Mouse (Mus musculus): ENCODE measurements around the gene Tcf19. TPM values are rescaled to one million over a fixed set of nuclear protein-coding genes. Genes with fewer than 3 reads are reported as not detected.

Tcf19 gene
- polyA plus RNA-seq, 1 experiment from 2014 or later, result 15.5 TPM

DNA sequence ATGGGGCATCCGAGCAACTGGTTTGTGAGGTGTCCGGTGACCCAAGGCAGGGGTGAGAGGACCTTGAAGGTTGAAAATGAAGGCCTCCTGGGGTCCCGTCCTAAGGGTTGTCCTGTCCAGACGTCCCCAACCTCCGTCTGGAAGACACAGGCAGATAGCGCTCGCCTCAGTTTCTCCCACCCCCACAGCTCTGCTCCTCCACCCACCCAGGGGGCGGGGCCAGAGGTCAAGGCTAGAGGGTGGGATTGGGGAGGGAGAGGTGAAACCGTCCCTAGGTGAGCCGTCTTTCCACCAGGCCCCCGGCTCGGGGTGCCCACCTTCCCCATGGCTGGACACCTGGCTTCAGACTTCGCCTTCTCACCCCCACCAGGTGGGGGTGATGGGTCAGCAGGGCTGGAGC is 10.8 kb downstream of the Tcf19 start, which contains the start of gene Pou5f1:
TSS of gene Pou5f1 (plus strand) at position 243 of the 400 bp plus-strand sequence.
- ATAC-seq (ENCODE audit: low FRiP score, low TSS enrichment) (no peak), DNase-seq (no peak)
- WGBS, result 29% methylated on average over 13 of the region's 13 CpGs
- no peaks in the 10 kb centered on the region for H3K9me3 ChIP-seq (ENCODE audit: control insufficient read depth, low read length)
- H3K4me2 ChIP-seq (ENCODE audit: low read length), result no peak within 1 kb of the TSS
- H3K4me3 ChIP-seq (replicated peaks; ENCODE audit: low read depth, low read length), result no peak within 1 kb of the TSS
- H3K4me1 ChIP-seq (ENCODE audit: control insufficient read depth, insufficient read depth, low read length), result no peaks in the 10 kb centered on the region
- no peaks in the 10 kb centered on the region for H3K36me3 ChIP-seq (ENCODE audit: control insufficient read depth, insufficient read depth, low read length)
- no peak within 1 kb of the TSS for H3K27ac ChIP-seq (replicated peaks; ENCODE audit: low read depth, low read length)
- H3K27me3 ChIP-seq (ENCODE audit: control insufficient read depth, insufficient read depth, low read length), result peaks cover 22% of the 10 kb centered on the region
- H3K9ac ChIP-seq (replicated peaks; ENCODE audit: low read length), result no peak within 1 kb of the TSS

DNA sequence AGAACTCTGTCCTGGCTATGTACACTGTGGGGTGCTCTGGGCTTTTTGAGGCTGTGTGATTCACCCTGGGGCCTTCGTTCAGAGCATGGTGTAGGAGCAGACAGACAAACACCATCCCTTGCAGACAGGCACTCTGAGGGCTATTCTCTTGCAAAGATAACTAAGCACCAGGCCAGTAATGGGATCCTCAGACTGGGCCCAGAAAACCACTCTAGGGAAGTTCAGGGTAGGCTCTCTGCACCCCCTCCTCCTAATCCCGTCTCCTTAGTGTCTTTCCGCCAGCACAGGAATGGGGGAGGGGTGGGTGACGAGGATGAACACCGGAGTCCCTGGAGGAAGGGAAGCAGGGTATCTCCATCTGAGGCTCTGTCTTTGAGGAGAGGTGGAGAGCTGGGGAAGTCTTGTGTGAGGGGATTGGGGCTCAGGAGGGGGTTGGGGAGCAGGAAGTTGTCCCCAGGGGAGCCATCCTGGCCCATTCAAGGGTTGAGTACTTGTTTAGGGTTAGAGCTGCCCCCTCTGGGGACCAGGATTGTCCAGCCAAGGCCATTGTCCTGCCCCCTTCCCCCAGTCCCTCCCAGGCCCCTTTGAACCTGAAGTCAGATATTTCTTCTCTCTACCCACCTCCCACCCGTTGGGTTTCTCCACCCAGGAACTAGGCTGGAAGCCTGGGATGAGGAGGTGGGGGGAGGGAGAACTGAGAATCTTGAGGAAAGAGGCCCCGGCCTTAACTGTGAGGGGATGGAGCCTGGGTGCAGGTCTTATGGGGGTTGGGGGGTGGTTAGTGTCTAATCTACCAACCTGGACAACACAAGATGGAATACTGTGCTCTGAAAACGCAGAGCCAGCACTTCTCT is 11.8 kb downstream of the Tcf19 start:
- no peak overlapping the region for H3K27ac ChIP-seq (replicated peaks; ENCODE audit: low read depth, low read length)
- H3K9ac ChIP-seq (replicated peaks; ENCODE audit: low read length), result no peak overlapping the region
- 15% methylated on average over 8 of the region's 8 CpGs for WGBS
- no peak for DNase-seq
- no peaks in the 10 kb centered on the region for H3K4me1 ChIP-seq (ENCODE audit: control insufficient read depth, insufficient read depth, low read length)
- no peaks in the 10 kb centered on the region for H3K36me3 ChIP-seq (ENCODE audit: control insufficient read depth, insufficient read depth, low read length)
- no peak for ATAC-seq (ENCODE audit: low FRiP score, low TSS enrichment)
- peaks cover 22% of the 10 kb centered on the region for H3K27me3 ChIP-seq (ENCODE audit: control insufficient read depth, insufficient read depth, low read length)
- H3K4me3 ChIP-seq (replicated peaks; ENCODE audit: low read depth, low read length), result no peak overlapping the region
- H3K9me3 ChIP-seq (ENCODE audit: control insufficient read depth, low read length), result no peaks in the 10 kb centered on the region
- no peak overlapping the region for H3K4me2 ChIP-seq (ENCODE audit: low read length)

DNA sequence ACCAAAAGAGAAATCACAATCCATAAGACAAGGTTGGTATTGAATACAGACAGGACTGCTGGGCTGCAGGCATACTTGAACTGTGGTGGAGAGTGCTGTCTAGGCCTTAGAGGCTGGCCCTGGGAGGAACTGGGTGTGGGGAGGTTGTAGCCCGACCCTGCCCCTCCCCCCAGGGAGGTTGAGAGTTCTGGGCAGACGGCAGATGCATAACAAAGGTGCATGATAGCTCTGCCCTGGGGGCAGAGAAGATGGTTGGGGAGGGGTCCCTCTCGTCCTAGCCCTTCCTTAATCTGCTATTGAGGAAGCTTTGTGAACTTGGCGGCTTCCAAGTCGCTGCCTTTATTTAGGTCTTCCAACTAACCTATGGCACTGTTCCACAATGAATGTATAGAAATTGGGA is 12.8 kb downstream of the Tcf19 start:
- no peak for ATAC-seq (ENCODE audit: low FRiP score, low TSS enrichment)
- WGBS, result 16% methylated on average over 5 of the region's 5 CpGs
- Histone ChIP-seq H3K27me3 (ENCODE audit: control insufficient read depth, insufficient read depth, low read length) (peaks cover 22% of the 10 kb centered on the region), H3K36me3 (ENCODE audit: control insufficient read depth, insufficient read depth, low read length) (no peaks in the 10 kb centered on the region), H3K9ac (replicated peaks; ENCODE audit: low read length) (no peak overlapping the region), H3K27ac (replicated peaks; ENCODE audit: low read depth, low read length) (no peak overlapping the region), H3K9me3 (ENCODE audit: control insufficient read depth, low read length) (no peaks in the 10 kb centered on the region), H3K4me3 (replicated peaks; ENCODE audit: low read depth, low read length) (no peak overlapping the region), H3K4me2 (ENCODE audit: low read length) (no peak overlapping the region), H3K4me1 (ENCODE audit: control insufficient read depth, insufficient read depth, low read length) (no peaks in the 10 kb centered on the region)
- DNase-seq, result no peak

DNA sequence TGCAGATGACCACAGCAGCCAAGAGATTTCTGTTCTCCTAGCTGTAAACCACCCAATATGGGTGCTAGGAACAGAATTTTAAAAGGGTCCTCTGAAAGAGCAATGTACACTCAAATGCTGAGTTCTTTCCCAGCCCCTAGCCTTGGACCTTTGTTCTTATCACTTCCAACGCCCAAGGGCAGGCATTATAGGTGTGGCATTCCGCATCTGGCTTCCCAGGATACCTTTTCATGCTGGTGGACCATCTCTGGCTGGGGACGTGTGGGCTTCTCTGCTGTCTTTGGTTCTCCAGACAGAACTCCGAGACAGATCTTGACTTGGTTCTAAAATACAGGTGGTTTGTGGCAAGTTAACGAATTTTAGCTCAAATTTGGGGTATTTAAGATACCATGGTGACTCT is 13.9 kb downstream of the Tcf19 start:
- no peak for DNase-seq
- WGBS, result 42% methylated on average over 5 of the region's 5 CpGs
- Histone ChIP-seq H3K36me3 (ENCODE audit: control insufficient read depth, insufficient read depth, low read length) (no peaks in the 10 kb centered on the region), H3K9ac (replicated peaks; ENCODE audit: low read length) (no peak overlapping the region), H3K27me3 (ENCODE audit: control insufficient read depth, insufficient read depth, low read length) (peaks cover 17% of the 10 kb centered on the region), H3K9me3 (ENCODE audit: control insufficient read depth, low read length) (no peaks in the 10 kb centered on the region), H3K4me1 (ENCODE audit: control insufficient read depth, insufficient read depth, low read length) (no peaks in the 10 kb centered on the region), H3K4me3 (replicated peaks; ENCODE audit: low read depth, low read length) (no peak overlapping the region), H3K4me2 (ENCODE audit: low read length) (no peak overlapping the region), H3K27ac (replicated peaks; ENCODE audit: low read depth, low read length) (no peak overlapping the region)
- no peak for ATAC-seq (ENCODE audit: low FRiP score, low TSS enrichment)

DNA sequence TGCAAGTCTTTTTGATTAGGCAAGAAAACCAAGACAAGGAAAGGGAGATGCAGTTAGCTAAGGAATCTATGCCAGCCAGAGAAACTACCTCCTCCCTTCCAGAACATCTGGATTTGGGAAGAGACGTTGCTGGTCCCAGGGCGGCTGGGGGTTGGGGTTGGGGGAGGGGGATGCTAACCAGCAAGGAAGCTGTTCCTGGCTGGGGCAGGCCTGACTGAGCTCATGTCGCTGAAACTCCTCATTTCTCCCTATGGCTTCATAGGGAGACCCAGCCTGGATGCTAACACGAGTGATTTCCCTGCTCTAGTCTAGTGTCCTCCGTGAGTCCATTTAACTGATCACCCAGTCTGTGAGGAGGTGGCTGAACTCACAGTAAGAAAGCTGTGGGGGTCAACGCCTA is 14.4 kb downstream of the Tcf19 start:
- no peak overlapping the region for H3K4me3 ChIP-seq (replicated peaks; ENCODE audit: low read depth, low read length)
- no peak overlapping the region for H3K9ac ChIP-seq (replicated peaks; ENCODE audit: low read length)
- H3K4me1 ChIP-seq (ENCODE audit: control insufficient read depth, insufficient read depth, low read length), result no peaks in the 10 kb centered on the region
- DNase-seq, result no peak
- peaks cover 11% of the 10 kb centered on the region for H3K27me3 ChIP-seq (ENCODE audit: control insufficient read depth, insufficient read depth, low read length)
- H3K4me2 ChIP-seq (ENCODE audit: low read length), result no peak overlapping the region
- ATAC-seq (ENCODE audit: low FRiP score, low TSS enrichment), result no peak
- WGBS, result 9% methylated on average over 6 of the region's 6 CpGs
- H3K36me3 ChIP-seq (ENCODE audit: control insufficient read depth, insufficient read depth, low read length), result no peaks in the 10 kb centered on the region
- H3K27ac ChIP-seq (replicated peaks; ENCODE audit: low read depth, low read length), result no peak overlapping the region
- H3K9me3 ChIP-seq (ENCODE audit: control insufficient read depth, low read length), result no peaks in the 10 kb centered on the region

DNA sequence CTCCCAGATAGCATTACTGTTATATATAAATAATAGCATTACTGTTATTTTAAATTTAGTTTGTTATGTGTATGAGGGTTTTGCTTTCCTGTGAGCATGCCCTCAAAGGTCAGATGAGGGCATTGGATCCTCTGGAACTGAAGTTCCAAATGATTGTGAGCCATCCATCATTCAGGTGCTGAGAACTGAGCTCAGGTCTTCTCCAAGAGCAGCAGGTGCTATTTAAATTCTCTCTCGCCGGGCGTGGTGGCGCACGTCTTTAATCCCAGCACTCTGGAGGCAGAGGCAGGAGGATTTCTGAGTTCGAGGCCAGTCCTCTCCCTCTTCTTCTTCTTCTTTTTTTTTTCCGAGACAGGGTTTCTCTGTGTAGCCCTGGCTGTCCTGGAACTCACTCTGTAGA is 19.5 kb downstream of the Tcf19 start:
- H3K4me3 ChIP-seq (replicated peaks; ENCODE audit: low read depth, low read length), result no peak overlapping the region
- H3K9me3 ChIP-seq (ENCODE audit: control insufficient read depth, low read length), result no peaks in the 10 kb centered on the region
- H3K27me3 ChIP-seq (ENCODE audit: control insufficient read depth, insufficient read depth, low read length), result no peaks in the 10 kb centered on the region
- ATAC-seq (ENCODE audit: low FRiP score, low TSS enrichment) (no peak), DNase-seq (no peak)
- H3K9ac ChIP-seq (replicated peaks; ENCODE audit: low read length), result no peak overlapping the region
- no peak overlapping the region for H3K27ac ChIP-seq (replicated peaks; ENCODE audit: low read depth, low read length)
- H3K4me2 ChIP-seq (ENCODE audit: low read length), result no peak overlapping the region
- 93% methylated on average over 7 of the region's 7 CpGs for WGBS
- no peaks in the 10 kb centered on the region for H3K4me1 ChIP-seq (ENCODE audit: control insufficient read depth, insufficient read depth, low read length)
- no peaks in the 10 kb centered on the region for H3K36me3 ChIP-seq (ENCODE audit: control insufficient read depth, insufficient read depth, low read length)

DNA sequence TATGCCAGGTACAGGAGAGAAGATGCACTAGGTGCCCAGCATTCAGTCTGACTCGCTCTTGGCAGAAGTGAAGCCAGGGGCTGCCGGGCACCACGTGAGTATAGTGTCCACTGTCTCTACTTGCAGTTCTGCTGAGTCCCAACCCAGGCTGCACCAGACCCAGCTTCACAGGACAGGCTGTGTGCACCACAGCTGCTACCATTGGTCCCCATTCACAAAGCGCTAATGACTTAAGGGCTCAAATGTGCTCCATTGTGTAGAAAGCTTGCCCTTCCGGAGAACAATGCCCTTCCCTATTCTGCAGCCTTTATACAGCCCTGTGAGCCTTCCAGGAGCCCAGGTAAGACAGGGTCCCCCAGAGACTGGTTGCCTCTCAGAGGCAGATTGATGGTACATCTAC is 26.3 kb downstream of the Tcf19 start:
- Histone ChIP-seq H3K4me1 (ENCODE audit: control insufficient read depth, insufficient read depth, low read length) (no peaks in the 10 kb centered on the region), H3K36me3 (ENCODE audit: control insufficient read depth, insufficient read depth, low read length) (no peaks in the 10 kb centered on the region), H3K9ac (replicated peaks; ENCODE audit: low read length) (no peak overlapping the region), H3K27ac (replicated peaks; ENCODE audit: low read depth, low read length) (no peak overlapping the region), H3K27me3 (ENCODE audit: control insufficient read depth, insufficient read depth, low read length) (no peaks in the 10 kb centered on the region), H3K9me3 (ENCODE audit: control insufficient read depth, low read length) (no peaks in the 10 kb centered on the region), H3K4me2 (ENCODE audit: low read length) (no peak overlapping the region), H3K4me3 (replicated peaks; ENCODE audit: low read depth, low read length) (no peak overlapping the region)
- ATAC-seq (ENCODE audit: low FRiP score, low TSS enrichment), result no peak
- no peak for DNase-seq
- WGBS, result 47% methylated on average over 5 of the region's 5 CpGs

DNA sequence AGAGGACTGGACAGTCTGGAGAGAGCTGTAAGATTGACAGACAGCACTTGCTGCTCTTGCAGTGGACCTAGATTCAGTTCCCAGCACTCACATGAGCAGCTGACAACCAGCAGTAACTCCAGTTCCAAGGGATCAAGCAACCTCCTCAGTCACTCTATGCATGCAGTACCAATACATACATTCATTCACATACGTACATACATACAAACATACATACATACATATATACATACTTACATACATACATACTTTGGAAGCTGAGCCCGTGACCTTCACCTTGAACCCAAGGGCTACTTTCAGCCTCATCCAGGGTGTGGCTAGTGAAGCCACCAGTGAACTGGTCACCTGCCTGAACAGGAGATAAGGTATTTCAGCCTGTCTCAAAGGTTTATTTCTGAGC is 28.6 kb downstream of the Tcf19 start:
- Histone ChIP-seq H3K9ac (replicated peaks; ENCODE audit: low read length) (no peak overlapping the region), H3K4me1 (ENCODE audit: control insufficient read depth, insufficient read depth, low read length) (no peaks in the 10 kb centered on the region)

DNA sequence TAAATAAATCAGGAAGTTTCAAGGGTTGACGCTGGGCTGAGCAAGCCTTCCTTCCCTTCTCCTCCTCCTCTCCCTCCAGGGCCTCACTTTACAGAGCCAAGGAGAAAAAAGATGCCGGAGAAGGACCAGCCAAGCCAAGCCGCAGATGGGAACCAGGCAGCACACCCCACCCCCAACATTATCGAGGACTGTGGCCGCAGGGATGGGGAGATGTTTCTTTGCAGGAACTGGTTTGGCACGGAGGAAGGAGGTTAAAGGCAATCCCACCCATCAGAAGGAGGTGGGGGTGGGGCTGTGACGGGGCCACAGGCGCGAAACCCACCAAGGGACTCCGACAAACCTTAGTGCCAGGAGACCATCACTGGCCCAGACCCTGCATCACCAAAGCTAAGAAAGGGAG is 29.9 kb downstream of the Tcf19 start:
- 65% methylated on average over 10 of the region's 10 CpGs for WGBS
- ATAC-seq (ENCODE audit: low FRiP score, low TSS enrichment) (no peak), DNase-seq (no peak)
- Histone ChIP-seq H3K27ac (replicated peaks; ENCODE audit: low read depth, low read length) (no peak overlapping the region), H3K4me3 (replicated peaks; ENCODE audit: low read depth, low read length) (no peak overlapping the region), H3K9ac (replicated peaks; ENCODE audit: low read length) (no peak overlapping the region), H3K9me3 (ENCODE audit: control insufficient read depth, low read length) (no peaks in the 10 kb centered on the region), H3K4me2 (ENCODE audit: low read length) (no peak overlapping the region), H3K4me1 (ENCODE audit: control insufficient read depth, insufficient read depth, low read length) (no peaks in the 10 kb centered on the region), H3K36me3 (ENCODE audit: control insufficient read depth, insufficient read depth, low read length) (no peaks in the 10 kb centered on the region), H3K27me3 (ENCODE audit: control insufficient read depth, insufficient read depth, low read length) (no peaks in the 10 kb centered on the region)

More for the DNA sequence above, 28.6 kb downstream of the Tcf19 start:
- no peak for DNase-seq
- 98% methylated on average over 2 of the region's 2 CpGs for WGBS
- no peak for ATAC-seq (ENCODE audit: low FRiP score, low TSS enrichment)
- no peaks in the 10 kb centered on the region for H3K9me3 ChIP-seq (ENCODE audit: control insufficient read depth, low read length)
- H3K4me2 ChIP-seq (ENCODE audit: low read length), result no peak overlapping the region
- no peak overlapping the region for H3K27ac ChIP-seq (replicated peaks; ENCODE audit: low read depth, low read length)
- no peaks in the 10 kb centered on the region for H3K36me3 ChIP-seq (ENCODE audit: control insufficient read depth, insufficient read depth, low read length)
- no peaks in the 10 kb centered on the region for H3K27me3 ChIP-seq (ENCODE audit: control insufficient read depth, insufficient read depth, low read length)
- no peak overlapping the region for H3K4me3 ChIP-seq (replicated peaks; ENCODE audit: low read depth, low read length)

Measured in midbrain, embryonic 14.5 days (tissue).